Mouse (Mus musculus): Measurements from ENCODE around the gene Fiz1. TPM values are rescaled to one million over a fixed set of nuclear protein-coding genes. Genes with fewer than 3 reads are reported as not detected.

Fiz1 gene
- 28.2 and 29.8 TPM in 2 replicates for polyA plus RNA-seq (2012; rRNA removed)

- peak within 1 kb of the TSS; percentile 93 for H3K4me3 ChIP-seq (replicated peaks; ENCODE audit: insufficient read depth, low read depth, low read length)
- WGBS, result under 1% methylated on average over 42 of the region's 42 CpGs
Observed at GRCm38 (mm10) chr7:5014251-5015117, at the start of gene Fiz1, which contains the start of gene Zfp524. Fiz1 (minus strand) TSS chr7:5014697. Zfp524 (plus strand) TSS chr7:5014415.

DNA sequence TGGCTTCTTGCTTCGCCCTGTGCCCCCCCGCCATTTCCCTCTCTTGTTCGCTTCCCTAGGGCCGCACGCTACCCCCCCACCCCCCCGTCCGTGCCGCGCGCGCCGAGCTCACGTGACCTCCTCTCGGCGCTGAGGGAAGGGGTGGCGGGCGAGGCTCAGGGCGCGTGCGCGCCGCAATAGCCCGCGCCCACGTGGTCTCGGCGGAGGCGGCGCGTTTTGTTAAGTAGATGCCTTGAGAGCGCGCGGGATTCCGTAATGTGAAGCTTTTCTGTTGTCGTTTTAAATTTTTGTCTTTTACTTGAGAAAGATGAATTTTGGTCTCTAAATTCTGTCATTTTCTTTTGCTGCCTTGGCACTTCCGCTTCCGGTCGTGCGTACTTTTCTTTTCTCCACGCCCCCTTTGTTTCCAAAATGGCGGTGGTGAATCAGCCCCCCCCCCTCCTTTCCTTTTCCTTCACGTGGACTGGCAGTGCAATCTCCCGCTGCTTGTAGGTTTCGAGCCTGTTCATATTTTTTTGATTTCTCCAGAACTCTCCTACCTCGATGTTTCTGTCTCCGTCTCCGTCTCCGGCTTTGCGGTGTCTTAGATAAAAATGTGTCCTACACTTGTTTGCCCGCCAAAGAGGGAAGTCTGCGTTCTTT is 48.0 kb upstream of the Fiz1 start:
- peak overlapping the region; percentile 90 for H3K4me3 ChIP-seq (replicated peaks; ENCODE audit: insufficient read depth, low read depth, low read length)
- no peaks in the 10 kb centered on the region for H3K27me3 ChIP-seq (ENCODE audit: control insufficient read depth, insufficient read depth, low read length)
- peak overlapping the region; percentile 82 for H3K27ac ChIP-seq (ENCODE audit: insufficient read depth, low read length)
- DNase-seq, result no peak
- TF ChIP-seq POLR2A (IDR thresholded peaks at IDR 0.05; ENCODE audit: borderline replicate concordance, insufficient read depth, low read length), result no peak
- TF ChIP-seq CTCF (IDR thresholded peaks at IDR 0.05; ENCODE audit: borderline replicate concordance, insufficient read depth, low read depth, low read length), result no peak
- H3K4me1 ChIP-seq (ENCODE audit: control insufficient read depth, insufficient read depth, low read length), result peaks cover 17% of the 10 kb centered on the region
- under 1% methylated on average over 51 of the region's 51 CpGs for WGBS

More at GRCm38 (mm10) chr7:5014251-5015117, at the start of gene Fiz1, which contains the start of gene Zfp524:
- Histone ChIP-seq H3K27me3 (ENCODE audit: control insufficient read depth, insufficient read depth, low read length) (no peaks in the 10 kb centered on the region), H3K4me1 (ENCODE audit: control insufficient read depth, insufficient read depth, low read length) (no peaks in the 10 kb centered on the region), H3K27ac (ENCODE audit: insufficient read depth, low read length) (peak within 1 kb of the TSS; percentile 95)
- TF ChIP-seq CTCF (IDR thresholded peaks at IDR 0.05; ENCODE audit: borderline replicate concordance, insufficient read depth, low read depth, low read length), result no peak
- no peak for TF ChIP-seq POLR2A (IDR thresholded peaks at IDR 0.05; ENCODE audit: borderline replicate concordance, insufficient read depth, low read length)
- peak; percentile 96 to 97 for DNase-seq

DNA sequence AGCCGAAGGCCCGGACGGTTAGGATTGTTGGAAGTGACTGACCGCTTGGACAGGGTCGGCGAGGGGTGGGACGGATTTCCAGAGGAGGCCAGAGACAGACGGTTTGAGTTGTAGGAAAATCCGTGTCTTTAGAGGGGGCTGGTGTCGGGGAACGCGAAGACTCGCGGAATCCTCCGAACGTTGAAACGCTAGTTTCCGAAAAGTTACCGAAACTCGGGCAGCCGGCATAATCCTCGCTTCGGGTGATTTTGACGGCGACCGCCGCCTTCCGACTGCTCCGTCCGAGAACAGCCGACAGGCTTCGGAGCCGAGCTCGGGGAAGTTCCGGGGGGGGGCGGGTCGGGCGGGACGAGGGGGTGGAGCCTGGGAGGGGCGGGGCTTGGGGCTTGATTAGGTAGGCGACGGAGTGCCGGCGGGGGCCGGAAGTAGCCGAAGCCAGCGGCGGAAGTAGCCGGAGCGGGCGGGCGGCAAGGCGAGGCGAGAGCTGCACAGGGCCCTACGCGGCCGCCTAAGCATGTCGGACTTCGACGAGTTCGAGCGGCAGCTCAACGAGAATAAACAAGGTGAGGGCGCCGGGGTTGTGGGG is 47.4 kb upstream of the Fiz1 start, which contains the start of gene U2af2:
Gene U2af2, plus strand, starts transcription at position 370 of the 586 bp plus-strand sequence.
- peak within 1 kb of the TSS; percentile 85 for H3K27ac ChIP-seq (ENCODE audit: insufficient read depth, low read length)
- peak; percentile 94 for DNase-seq
- no peaks in the 10 kb centered on the region for H3K27me3 ChIP-seq (ENCODE audit: control insufficient read depth, insufficient read depth, low read length)
- WGBS, result under 1% methylated on average over 65 of the region's 65 CpGs
- TF ChIP-seq POLR2A (IDR thresholded peaks at IDR 0.05; ENCODE audit: borderline replicate concordance, insufficient read depth, low read length), result peak; percentile 57; the same call in 1 of the 2 replicates
- TF ChIP-seq CTCF (IDR thresholded peaks at IDR 0.05; ENCODE audit: borderline replicate concordance, insufficient read depth, low read depth, low read length), result no peak
- H3K4me3 ChIP-seq (replicated peaks; ENCODE audit: insufficient read depth, low read depth, low read length), result peak within 1 kb of the TSS; percentile 91
- H3K4me1 ChIP-seq (ENCODE audit: control insufficient read depth, insufficient read depth, low read length), result peaks cover 13% of the 10 kb centered on the region

GRCm38 (mm10) chr7:5060944-5061773 is 46.7 kb upstream of the Fiz1 start:
- DNase-seq, result peak; percentile 97 to 100
- H3K4me3 ChIP-seq (replicated peaks; ENCODE audit: insufficient read depth, low read depth, low read length), result peak overlapping the region; percentile 91
- TF ChIP-seq POLR2A (IDR thresholded peaks at IDR 0.05; ENCODE audit: borderline replicate concordance, insufficient read depth, low read length), result peak; percentile 57; the same call in 1 of the 2 replicates
- peak; percentile 52; the same call in 1 of the 2 replicates for TF ChIP-seq CTCF (IDR thresholded peaks at IDR 0.05; ENCODE audit: borderline replicate concordance, insufficient read depth, low read depth, low read length)
- peak overlapping the region; percentile 85 for H3K27ac ChIP-seq (ENCODE audit: insufficient read depth, low read length)
- WGBS, result under 1% methylated on average over 60 of the region's 60 CpGs
- H3K27me3 ChIP-seq (ENCODE audit: control insufficient read depth, insufficient read depth, low read length), result no peaks in the 10 kb centered on the region
- peaks cover 11% of the 10 kb centered on the region for H3K4me1 ChIP-seq (ENCODE audit: control insufficient read depth, insufficient read depth, low read length)

- peak overlapping the region; percentile 91 for H3K4me3 ChIP-seq (replicated peaks; ENCODE audit: insufficient read depth, low read depth, low read length)
- peak; percentile 88 to 92 for DNase-seq
- TF ChIP-seq POLR2A (IDR thresholded peaks at IDR 0.05; ENCODE audit: borderline replicate concordance, insufficient read depth, low read length) (peak; percentile 51; the same call in 1 of the 2 replicates), CTCF (IDR thresholded peaks at IDR 0.05; ENCODE audit: borderline replicate concordance, insufficient read depth, low read depth, low read length) (peak; percentile 84)
- H3K27ac ChIP-seq (ENCODE audit: insufficient read depth, low read length), result peak overlapping the region; percentile 62
- peaks cover 8% of the 10 kb centered on the region for H3K4me1 ChIP-seq (ENCODE audit: control insufficient read depth, insufficient read depth, low read length)
- no peaks in the 10 kb centered on the region for H3K27me3 ChIP-seq (ENCODE audit: control insufficient read depth, insufficient read depth, low read length)
- WGBS, result 1% methylated on average over 27 of the region's 27 CpGs
Observed at GRCm38 (mm10) chr7:5060239-5060731, 45.8 kb upstream of the Fiz1 start.

DNA sequence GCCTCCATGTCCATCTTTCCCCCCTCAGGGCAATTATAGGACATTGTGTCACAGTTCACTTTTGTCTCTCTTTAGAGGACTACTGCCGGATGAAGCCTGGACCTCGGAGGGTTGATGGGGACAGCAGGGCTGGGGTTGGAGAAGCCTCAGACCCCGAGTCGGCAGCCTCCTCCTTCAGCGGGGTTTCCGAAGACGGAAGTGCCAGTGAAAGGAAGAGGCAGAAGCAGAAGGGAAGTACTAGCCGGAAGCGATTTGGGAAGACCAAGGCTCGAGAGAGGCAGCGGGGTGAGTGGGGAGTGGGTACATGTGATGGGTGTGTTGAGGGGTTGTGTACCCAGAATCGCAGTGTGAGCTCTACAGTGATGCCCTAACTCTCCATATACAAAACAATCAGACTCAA is 44.9 kb upstream of the Fiz1 start:
- no peaks in the 10 kb centered on the region for H3K27me3 ChIP-seq (ENCODE audit: control insufficient read depth, insufficient read depth, low read length)
- WGBS, result 90% methylated on average over 12 of the region's 12 CpGs
- H3K4me1 ChIP-seq (ENCODE audit: control insufficient read depth, insufficient read depth, low read length), result peaks cover 8% of the 10 kb centered on the region
- peak in 1 of 2 experiments; percentile 38 for DNase-seq
- H3K27ac ChIP-seq (ENCODE audit: insufficient read depth, low read length), result peak overlapping the region; percentile 35; the same call in 1 of the 2 replicates
- H3K4me3 ChIP-seq (replicated peaks; ENCODE audit: insufficient read depth, low read depth, low read length), result no peak overlapping the region
- TF ChIP-seq CTCF (IDR thresholded peaks at IDR 0.05; ENCODE audit: borderline replicate concordance, insufficient read depth, low read depth, low read length), result no peak
- TF ChIP-seq POLR2A (IDR thresholded peaks at IDR 0.05; ENCODE audit: borderline replicate concordance, insufficient read depth, low read length), result no peak
